9 mouse cellular contexts compared by ENCODE assay signal in the genomic region with DNA sequence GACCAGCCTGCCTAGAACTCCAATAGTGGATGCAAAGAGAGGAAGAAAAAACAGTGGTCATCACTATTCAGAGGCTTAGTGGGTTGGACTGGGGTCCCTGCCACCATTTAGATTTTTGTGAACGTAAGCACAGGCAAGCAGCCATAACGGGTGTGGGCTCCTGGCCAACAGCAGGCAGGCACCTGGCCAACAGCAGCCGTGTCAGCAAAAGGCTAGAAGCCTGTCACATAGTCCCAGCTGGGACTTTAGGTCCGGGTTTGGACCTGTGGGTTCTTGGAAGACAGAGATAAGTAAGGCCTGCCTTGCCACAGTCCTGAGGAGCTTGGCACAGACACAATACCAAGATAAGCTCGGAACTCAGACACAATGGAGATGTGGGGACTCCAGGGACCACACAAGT.
A peak's percentile ranks its signal among the peaks of the same experiment; 100 is the strongest.
DNase-seq lines count a peak whose midpoint lies in the region; ATAC-seq and TF ChIP-seq lines count a peak whose summit lies in the region.
"Had no signal": no experiment of that assay in that cellular context is flagged by ENCODE, and none has a peak within 500 bp of the region (broad histone marks: within the 10 kb centered on the region; RNA-seq: fewer than 3 reads in every experiment).

No protein-coding gene starts in this region.

- H3K27ac ChIP-seq in heart, adult 2 months: no peak overlapping the region
- H3K27ac ChIP-seq in midbrain, embryonic 14.5 days (replicated peaks; ENCODE audit: low read depth, low read length): no peak overlapping the region
- no peak overlapping the region for H3K27ac ChIP-seq in midbrain, embryonic 16.5 days (ENCODE audit: low read length)
- H3K27ac ChIP-seq: liver, embryonic 13.5 days had no signal

- no peaks in the 10 kb centered on the region for H3K9me3 ChIP-seq in midbrain, embryonic 14.5 days (ENCODE audit: control insufficient read depth, low read length)
- H3K9me3 ChIP-seq in midbrain, embryonic 16.5 days (replicated peaks; ENCODE audit: control insufficient read depth, low read length, poor library complexity, severe bottlenecking): no peaks in the 10 kb centered on the region
- H3K9me3 ChIP-seq: liver, embryonic 13.5 days had no signal

- no peak overlapping the region for H3K4me2 ChIP-seq in midbrain, embryonic 14.5 days (ENCODE audit: low read length)
- no peak overlapping the region for H3K4me2 ChIP-seq in midbrain, embryonic 16.5 days (ENCODE audit: low read length)
- H3K4me2 ChIP-seq: liver, embryonic 13.5 days had no signal

- no peak for TF ChIP-seq EP300 in heart, adult 2 months (IDR thresholded peaks at IDR 0.05; ENCODE audit: insufficient read depth, low read depth, low read length)

- no peak for TF ChIP-seq POLR2A in heart, adult 2 months (IDR thresholded peaks at IDR 0.05; ENCODE audit: insufficient read depth, low read depth, low read length)

- no peak for TF ChIP-seq CTCF in heart, adult 2 months (IDR thresholded peaks at IDR 0.05)

- H3K4me1 ChIP-seq in heart, adult 2 months (ENCODE audit: control insufficient read depth, insufficient read depth, low read length): no peaks in the 10 kb centered on the region; the same call in 1 of the 2 replicates
- no peaks in the 10 kb centered on the region for H3K4me1 ChIP-seq in midbrain, embryonic 14.5 days (ENCODE audit: control insufficient read depth, insufficient read depth, low read length)
- peaks cover 7% of the 10 kb centered on the region; the same call in 1 of the 2 replicates for H3K4me1 ChIP-seq in midbrain, embryonic 16.5 days (ENCODE audit: control insufficient read depth, insufficient read depth, low read length)
- H3K4me1 ChIP-seq: liver, embryonic 13.5 days had no signal

- H3K27me3 ChIP-seq in heart, adult 2 months (ENCODE audit: control insufficient read depth, insufficient read depth, low read length): no peaks in the 10 kb centered on the region
- H3K27me3 ChIP-seq in midbrain, embryonic 14.5 days (ENCODE audit: control insufficient read depth, insufficient read depth, low read length): no peaks in the 10 kb centered on the region
- no peaks in the 10 kb centered on the region for H3K27me3 ChIP-seq in midbrain, embryonic 16.5 days (ENCODE audit: control insufficient read depth, insufficient read depth, low read depth, low read length)
- H3K27me3 ChIP-seq: liver, embryonic 13.5 days had no signal

- H3K79me2 ChIP-seq in heart, adult 2 months (replicated peaks; ENCODE audit: control insufficient read depth, insufficient read depth, low read length): no peaks in the 10 kb centered on the region

- no peak for ATAC-seq in midbrain, embryonic 14.5 days (ENCODE audit: low FRiP score, low TSS enrichment)
- no peak for ATAC-seq in midbrain, embryonic 16.5 days
- ATAC-seq in erythroblast, adult 5-6 weeks (replicated peaks; ENCODE audit: low FRiP score, poor library complexity, severe bottlenecking): no peak

- peak; percentile 31 to 41 for DNase-seq in heart, adult 2 months
- no peak for DNase-seq in heart, postnatal 25 days (ENCODE audit: low spot score)
- DNase-seq in midbrain, embryonic 14.5 days: peak; percentile 53
- DNase-seq in heart, postnatal 10 days: peak; percentile 65 to 71
- DNase-seq in lung, postnatal 14 days: peak; percentile 40
- no peak for DNase-seq in thymus, postnatal 4 days
- DNase-seq: liver, embryonic 13.5 days had no signal

- 7% methylated on average over 5 of the region's 5 CpGs for whole genome bisulfite sequencing in heart, adult 2 months
- 61% methylated on average over 5 of the region's 5 CpGs for WGBS in midbrain, embryonic 14.5 days
- WGBS in midbrain, embryonic 16.5 days: 54% methylated on average over 5 of the region's 5 CpGs

- intact Hi-C loops in heart, adult 2 months (cut with DNase I): no loop called here
- intact Hi-C loops in heart, postnatal 25 days (cut with DNase I): no loop called here
- intact Hi-C loops in heart, postnatal 10 days (cut with DNase I): no loop called here

- H3K36me3 ChIP-seq in heart, adult 2 months (ENCODE audit: control insufficient read depth, insufficient read depth, low read length): no peaks in the 10 kb centered on the region
- H3K36me3 ChIP-seq in midbrain, embryonic 14.5 days (ENCODE audit: control insufficient read depth, insufficient read depth, low read length): no peaks in the 10 kb centered on the region
- no peaks in the 10 kb centered on the region for H3K36me3 ChIP-seq in midbrain, embryonic 16.5 days (ENCODE audit: control insufficient read depth, insufficient read depth, low read length)
- H3K36me3 ChIP-seq: liver, embryonic 13.5 days had no signal

- no peak overlapping the region for H3K9ac ChIP-seq in heart, adult 2 months (ENCODE audit: low read depth, low read length)
- H3K9ac ChIP-seq in midbrain, embryonic 14.5 days (replicated peaks; ENCODE audit: low read length): no peak overlapping the region
- no peak overlapping the region for H3K9ac ChIP-seq in midbrain, embryonic 16.5 days (ENCODE audit: low read depth, low read length)
- H3K9ac ChIP-seq: liver, embryonic 13.5 days had no signal

- no peak overlapping the region for H3K4me3 ChIP-seq in heart, adult 2 months
- no peak overlapping the region for H3K4me3 ChIP-seq in midbrain, embryonic 14.5 days (replicated peaks; ENCODE audit: low read depth, low read length)
- H3K4me3 ChIP-seq in midbrain, embryonic 16.5 days (ENCODE audit: low read depth, low read length): no peak overlapping the region
- H3K4me3 ChIP-seq: liver, embryonic 13.5 days had no signal

Comparison
In these comparisons a context has a peak if more than half of its experiments do, and no peak if none do; other contexts are left out.
1. DNase-seq: peak in heart, adult 2 months (2 of 2), midbrain, embryonic 14.5 days (single experiment), heart, postnatal 10 days (2 of 2) and lung, postnatal 14 days (single experiment); none in heart, postnatal 25 days (single experiment) and thymus, postnatal 4 days (single experiment).